Mouse (Mus musculus) MEL-GATA-1-ER (cell line): ENCODE data around the gene Lin7a.

Source experiments
- DNase-seq: peaks from one replicate; pipeline ENCODE4 v3.0.0-alpha.2; 2012; ENCODE audit warnings: low read depth; ENCODE audit errors: extremely low read depth

Lin7a gene

GRCm38 (mm10) chr10:107271321-107272130, at the start of gene Lin7a:
Lin7a (plus strand) TSS chr10:107271686.
- DNase-seq, result no peak

GRCm38 (mm10) chr10:107221726-107222125, 49.8 kb upstream of the Lin7a start:
- no peak for DNase-seq

- no peak for DNase-seq
Measured at GRCm38 (mm10) chr10:107222406-107223185, 48.9 kb upstream of the Lin7a start.

GRCm38 (mm10) chr10:107223186-107223440, 48.4 kb upstream of the Lin7a start:
- DNase-seq, result no peak

- DNase-seq, result no peak
Measured at GRCm38 (mm10) chr10:107223821-107224220, 47.7 kb upstream of the Lin7a start.

- no peak for DNase-seq
Measured at GRCm38 (mm10) chr10:107224596-107225330, 46.7 kb upstream of the Lin7a start.

- no peak for DNase-seq
Measured at GRCm38 (mm10) chr10:107225331-107225835, 46.1 kb upstream of the Lin7a start.

- DNase-seq, result no peak
Measured at GRCm38 (mm10) chr10:107225871-107226270, 45.6 kb upstream of the Lin7a start.

GRCm38 (mm10) chr10:107227901-107228300, 43.6 kb upstream of the Lin7a start:
- DNase-seq, result no peak

GRCm38 (mm10) chr10:107228776-107229175, 42.7 kb upstream of the Lin7a start:
- DNase-seq, result no peak

GRCm38 (mm10) chr10:107229416-107229815, 42.1 kb upstream of the Lin7a start:
- DNase-seq, result no peak

GRCm38 (mm10) chr10:107230081-107230850, 41.2 kb upstream of the Lin7a start:
- no peak for DNase-seq

GRCm38 (mm10) chr10:107230851-107231130, 40.7 kb upstream of the Lin7a start:
- DNase-seq, result no peak

- DNase-seq, result no peak
Measured at GRCm38 (mm10) chr10:107231421-107232010, 40.0 kb upstream of the Lin7a start.

GRCm38 (mm10) chr10:107232491-107233110, 38.9 kb upstream of the Lin7a start:
- DNase-seq, result no peak

GRCm38 (mm10) chr10:107233221-107233620, 38.3 kb upstream of the Lin7a start:
- no peak for DNase-seq

- no peak for DNase-seq
Measured at GRCm38 (mm10) chr10:107233825-107234224, 37.7 kb upstream of the Lin7a start.

- no peak for DNase-seq
Measured at GRCm38 (mm10) chr10:107234421-107235400, 36.8 kb upstream of the Lin7a start.

GRCm38 (mm10) chr10:107235496-107235895, 36.0 kb upstream of the Lin7a start:
- no peak for DNase-seq
